Mouse (Mus musculus): ENCODE data around the gene Trrap. TPM values are rescaled to one million over a fixed set of nuclear protein-coding genes. Genes with fewer than 3 reads are reported as not detected.

Trrap gene
- polyA plus RNA-seq, 1 experiment from 2014 or later: 57.2 TPM

GRCm38 (mm10) chr5:144849932-144850331, 82.4 kb downstream of the Trrap start:
- Histone ChIP-seq H3K36me3 (ENCODE audit: control insufficient read depth, insufficient read depth, low read length) (peaks cover 74% of the 10 kb centered on the region), H3K27me3 (ENCODE audit: control insufficient read depth, insufficient read depth, low read depth, low read length) (no peaks in the 10 kb centered on the region), H3K27ac (ENCODE audit: low read length) (no peak overlapping the region), H3K9ac (ENCODE audit: low read length) (no peak overlapping the region), H3K9me3 (ENCODE audit: control insufficient read depth, low read length) (no peaks in the 10 kb centered on the region), H3K4me1 (replicated peaks; ENCODE audit: control insufficient read depth, insufficient read depth, low read length) (no peaks in the 10 kb centered on the region), H3K4me3 (ENCODE audit: low read length) (no peak overlapping the region), H3K4me2 (ENCODE audit: low read depth, low read length) (no peak overlapping the region)
- no peak for ATAC-seq (ENCODE audit: low read depth)
- 89% methylated on average over 10 of the region's 10 CpGs for WGBS

- WGBS: 91% methylated on average over 3 of the region's 3 CpGs
- Histone ChIP-seq H3K9ac (ENCODE audit: low read length) (no peak overlapping the region), H3K4me2 (ENCODE audit: low read depth, low read length) (no peak overlapping the region), H3K27me3 (ENCODE audit: control insufficient read depth, insufficient read depth, low read depth, low read length) (no peaks in the 10 kb centered on the region), H3K4me1 (replicated peaks; ENCODE audit: control insufficient read depth, insufficient read depth, low read length) (no peaks in the 10 kb centered on the region), H3K27ac (ENCODE audit: low read length) (no peak overlapping the region), H3K9me3 (ENCODE audit: control insufficient read depth, low read length) (no peaks in the 10 kb centered on the region), H3K36me3 (ENCODE audit: control insufficient read depth, insufficient read depth, low read length) (peaks cover 68% of the 10 kb centered on the region), H3K4me3 (ENCODE audit: low read length) (no peak overlapping the region)
- no peak for ATAC-seq (ENCODE audit: low read depth)
Measured at GRCm38 (mm10) chr5:144851820-144852219, 84.3 kb downstream of the Trrap start.

GRCm38 (mm10) chr5:144853931-144854330, 86.4 kb downstream of the Trrap start:
- no peaks in the 10 kb centered on the region for H3K9me3 ChIP-seq (ENCODE audit: control insufficient read depth, low read length)
- no peaks in the 10 kb centered on the region for H3K4me1 ChIP-seq (replicated peaks; ENCODE audit: control insufficient read depth, insufficient read depth, low read length)
- peaks cover 79% of the 10 kb centered on the region for H3K36me3 ChIP-seq (ENCODE audit: control insufficient read depth, insufficient read depth, low read length)
- H3K4me3 ChIP-seq (ENCODE audit: low read length): no peak overlapping the region
- no peak for ATAC-seq (ENCODE audit: low read depth)
- no peak overlapping the region for H3K4me2 ChIP-seq (ENCODE audit: low read depth, low read length)
- no peak overlapping the region for H3K27ac ChIP-seq (ENCODE audit: low read length)
- no peaks in the 10 kb centered on the region for H3K27me3 ChIP-seq (ENCODE audit: control insufficient read depth, insufficient read depth, low read depth, low read length)
- 81% methylated on average over 5 of the region's 5 CpGs for WGBS
- no peak overlapping the region for H3K9ac ChIP-seq (ENCODE audit: low read length)

GRCm38 (mm10) chr5:144855936-144856335, 88.4 kb downstream of the Trrap start:
- no peak for ATAC-seq (ENCODE audit: low read depth)
- Histone ChIP-seq H3K9ac (ENCODE audit: low read length) (no peak overlapping the region), H3K27ac (ENCODE audit: low read length) (no peak overlapping the region), H3K9me3 (ENCODE audit: control insufficient read depth, low read length) (0 out of 2 replicates have a peak, but pooled peaks cover 1% of the 10 kb centered on the region), H3K4me2 (ENCODE audit: low read depth, low read length) (no peak overlapping the region), H3K4me1 (replicated peaks; ENCODE audit: control insufficient read depth, insufficient read depth, low read length) (no peaks in the 10 kb centered on the region), H3K36me3 (ENCODE audit: control insufficient read depth, insufficient read depth, low read length) (peaks cover 81% of the 10 kb centered on the region), H3K27me3 (ENCODE audit: control insufficient read depth, insufficient read depth, low read depth, low read length) (no peaks in the 10 kb centered on the region), H3K4me3 (ENCODE audit: low read length) (no peak overlapping the region)
- WGBS: 39% methylated on average over 6 of the region's 6 CpGs

- peaks cover 64% of the 10 kb centered on the region for H3K36me3 ChIP-seq (ENCODE audit: control insufficient read depth, insufficient read depth, low read length)
- H3K4me1 ChIP-seq (replicated peaks; ENCODE audit: control insufficient read depth, insufficient read depth, low read length): no peaks in the 10 kb centered on the region
- no peak overlapping the region for H3K4me3 ChIP-seq (ENCODE audit: low read length)
- no peak overlapping the region for H3K4me2 ChIP-seq (ENCODE audit: low read depth, low read length)
- no peak overlapping the region for H3K27ac ChIP-seq (ENCODE audit: low read length)
- H3K27me3 ChIP-seq (ENCODE audit: control insufficient read depth, insufficient read depth, low read depth, low read length): no peaks in the 10 kb centered on the region
- WGBS: 89% methylated on average over 15 of the region's 15 CpGs
- H3K9ac ChIP-seq (ENCODE audit: low read length): no peak overlapping the region
- ATAC-seq (ENCODE audit: low read depth): no peak
- peaks cover 5% of the 10 kb centered on the region; the same call in 1 of the 2 replicates for H3K9me3 ChIP-seq (ENCODE audit: control insufficient read depth, low read length)
Measured at GRCm38 (mm10) chr5:144858527-144858926, 91.0 kb downstream of the Trrap start.

- H3K27ac ChIP-seq (ENCODE audit: low read length): no peak overlapping the region
- H3K4me2 ChIP-seq (ENCODE audit: low read depth, low read length): no peak overlapping the region
- H3K9ac ChIP-seq (ENCODE audit: low read length): no peak overlapping the region
- ATAC-seq (ENCODE audit: low read depth): no peak
- WGBS: 88% methylated on average over 9 of the region's 9 CpGs
- peaks cover 58% of the 10 kb centered on the region for H3K36me3 ChIP-seq (ENCODE audit: control insufficient read depth, insufficient read depth, low read length)
- no peak overlapping the region for H3K4me3 ChIP-seq (ENCODE audit: low read length)
- no peaks in the 10 kb centered on the region for H3K4me1 ChIP-seq (replicated peaks; ENCODE audit: control insufficient read depth, insufficient read depth, low read length)
- H3K27me3 ChIP-seq (ENCODE audit: control insufficient read depth, insufficient read depth, low read depth, low read length): no peaks in the 10 kb centered on the region
- H3K9me3 ChIP-seq (ENCODE audit: control insufficient read depth, low read length): peaks cover 5% of the 10 kb centered on the region; the same call in 1 of the 2 replicates
Measured at GRCm38 (mm10) chr5:144859284-144859683, 91.8 kb downstream of the Trrap start.

- no peak overlapping the region for H3K27ac ChIP-seq (ENCODE audit: low read length)
- H3K4me2 ChIP-seq (ENCODE audit: low read depth, low read length): no peak overlapping the region
- no peak overlapping the region for H3K4me3 ChIP-seq (ENCODE audit: low read length)
- no peak overlapping the region for H3K9ac ChIP-seq (ENCODE audit: low read length)
- H3K27me3 ChIP-seq (ENCODE audit: control insufficient read depth, insufficient read depth, low read depth, low read length): no peaks in the 10 kb centered on the region
- no peaks in the 10 kb centered on the region for H3K4me1 ChIP-seq (replicated peaks; ENCODE audit: control insufficient read depth, insufficient read depth, low read length)
- H3K9me3 ChIP-seq (ENCODE audit: control insufficient read depth, low read length): peaks cover 5% of the 10 kb centered on the region; the same call in 1 of the 2 replicates
- peaks cover 47% of the 10 kb centered on the region for H3K36me3 ChIP-seq (ENCODE audit: control insufficient read depth, insufficient read depth, low read length)
- no peak for ATAC-seq (ENCODE audit: low read depth)
- 95% methylated on average over 8 of the region's 8 CpGs for WGBS
Measured at GRCm38 (mm10) chr5:144860913-144861312, 93.4 kb downstream of the Trrap start.

GRCm38 (mm10) chr5:144866923-144867322, 99.4 kb downstream of the Trrap start:
- 69% methylated on average over 8 of the region's 8 CpGs for WGBS
- no peak for ATAC-seq (ENCODE audit: low read depth)
- Histone ChIP-seq H3K4me2 (ENCODE audit: low read depth, low read length) (no peak overlapping the region), H3K27me3 (ENCODE audit: control insufficient read depth, insufficient read depth, low read depth, low read length) (no peaks in the 10 kb centered on the region), H3K27ac (ENCODE audit: low read length) (no peak overlapping the region), H3K4me1 (replicated peaks; ENCODE audit: control insufficient read depth, insufficient read depth, low read length) (no peaks in the 10 kb centered on the region), H3K36me3 (ENCODE audit: control insufficient read depth, insufficient read depth, low read length) (no peaks in the 10 kb centered on the region), H3K4me3 (ENCODE audit: low read length) (no peak overlapping the region), H3K9me3 (ENCODE audit: control insufficient read depth, low read length) (no peaks in the 10 kb centered on the region), H3K9ac (ENCODE audit: low read length) (no peak overlapping the region)

GRCm38 (mm10) chr5:144869466-144869865, 101.9 kb downstream of the Trrap start:
- Histone ChIP-seq H3K27me3 (ENCODE audit: control insufficient read depth, insufficient read depth, low read depth, low read length) (no peaks in the 10 kb centered on the region), H3K4me2 (ENCODE audit: low read depth, low read length) (no peak overlapping the region), H3K4me1 (replicated peaks; ENCODE audit: control insufficient read depth, insufficient read depth, low read length) (no peaks in the 10 kb centered on the region), H3K4me3 (ENCODE audit: low read length) (no peak overlapping the region), H3K9ac (ENCODE audit: low read length) (no peak overlapping the region), H3K27ac (ENCODE audit: low read length) (no peak overlapping the region), H3K9me3 (ENCODE audit: control insufficient read depth, low read length) (no peaks in the 10 kb centered on the region), H3K36me3 (ENCODE audit: control insufficient read depth, insufficient read depth, low read length) (no peaks in the 10 kb centered on the region)
- no peak for ATAC-seq (ENCODE audit: low read depth)
- WGBS: 68% methylated on average over 7 of the region's 7 CpGs

- Histone ChIP-seq H3K9me3 (ENCODE audit: control insufficient read depth, low read length) (no peaks in the 10 kb centered on the region), H3K4me2 (ENCODE audit: low read depth, low read length) (no peak overlapping the region), H3K9ac (ENCODE audit: low read length) (no peak overlapping the region), H3K4me1 (replicated peaks; ENCODE audit: control insufficient read depth, insufficient read depth, low read length) (no peaks in the 10 kb centered on the region), H3K27ac (ENCODE audit: low read length) (peak overlapping the region; percentile 53), H3K4me3 (ENCODE audit: low read length) (no peak overlapping the region), H3K36me3 (ENCODE audit: control insufficient read depth, insufficient read depth, low read length) (no peaks in the 10 kb centered on the region), H3K27me3 (ENCODE audit: control insufficient read depth, insufficient read depth, low read depth, low read length) (no peaks in the 10 kb centered on the region)
- 50% methylated on average over 7 of the region's 7 CpGs for WGBS
- peak; percentile 54; the same call in 1 of the 2 replicates for ATAC-seq (ENCODE audit: low read depth)
Measured at GRCm38 (mm10) chr5:144870782-144871181, 103.2 kb downstream of the Trrap start.
